Mouse (Mus musculus) heart, adult 18-20 months (tissue): ENCODE measurements around the gene Immp1l. TPM values are rescaled to one million over a fixed set of nuclear protein-coding genes. Genes with fewer than 3 reads are reported as not detected.

ENCODE experiments used
- DNase-seq, 2 experiments: peaks; one replicate each; pipeline ENCODE4 v3.0.0; 2021 to 2022; ENCODE audit warnings: mixed read lengths in 1 of 2
- long read RNA-seq, 2 experiments: library from polyadenylated mRNA; stranded (forward); transcript quantifications; one replicate each; pipeline ENCODE4 v2.0.0; 2021
- total RNA-seq, 2 experiments: library from RNA; stranded (reverse); gene quantifications; 2 replicates each; pipeline ENCODE4 v1.2.3; 2021

Immp1l gene
- 10 to 100 TPM; 99.3 to 100.0 TPM for total RNA-seq
- long read RNA-seq, experiment 1, transcript Immp1l-201 (7 exons, 955 nt): major isoform, 101 of 112 reads
- long read RNA-seq, experiment 1, partial matches to known transcripts: 2 of 112 reads
- long read RNA-seq, experiment 1, other reads (novel, unspliced or antisense): 9 of 112 reads
- long read RNA-seq, experiment 2, transcript Immp1l-201 (7 exons, 955 nt): major isoform, 92 of 97 reads
- long read RNA-seq, experiment 2, partial matches to known transcripts: 2 of 97 reads
- long read RNA-seq, experiment 2, other reads (novel, unspliced or antisense): 3 of 97 reads

DNA sequence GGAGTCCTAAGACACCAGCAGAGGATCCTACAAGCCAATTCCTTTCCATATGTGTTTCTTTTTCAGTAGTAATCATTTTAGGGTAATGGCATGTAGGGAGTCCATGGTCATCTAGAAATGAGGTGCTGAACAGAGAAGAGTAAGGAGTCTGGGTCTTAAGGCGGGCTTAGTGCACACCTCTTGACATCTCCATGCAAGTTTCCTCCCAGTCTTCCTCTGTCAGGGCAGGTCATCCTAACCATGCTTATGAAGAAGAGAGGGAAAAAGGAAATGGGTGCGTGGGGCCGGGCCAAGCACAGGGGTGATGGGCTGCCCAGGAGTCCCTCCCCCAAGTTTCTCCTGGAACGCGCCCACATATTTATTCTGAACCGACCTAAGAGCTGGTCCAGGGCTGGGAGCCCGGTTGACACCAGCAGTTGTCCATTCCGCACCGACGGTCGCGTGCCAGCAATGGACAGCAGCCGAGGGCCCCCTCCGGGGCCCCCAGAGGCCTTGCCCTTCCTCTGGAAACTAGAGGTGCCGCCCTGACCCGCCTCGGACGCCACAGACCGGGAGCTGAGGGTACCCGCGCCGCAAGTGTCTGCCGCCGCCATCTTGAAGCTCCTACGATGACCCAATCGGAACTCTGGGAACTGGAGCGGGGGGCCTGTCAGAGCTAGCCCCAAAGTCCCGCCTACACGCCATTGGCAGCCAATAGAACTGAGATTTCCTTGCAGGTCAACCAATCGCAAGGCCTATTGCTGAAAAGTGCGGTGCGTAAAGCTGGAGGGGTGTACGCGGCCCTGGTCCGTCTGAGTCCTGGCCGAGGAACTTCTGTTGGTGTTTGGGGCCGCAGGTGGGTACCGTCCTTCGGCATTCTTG lies at the start of gene Immp1l, which contains the start of gene Elp4:
Immp1l (plus strand) TSS at position 743 of the 861 bp plus-strand sequence.
Elp4 (minus strand) TSS at position 669 of the 861 bp plus-strand sequence.
- peak; percentile 99 for DNase-seq

DNA sequence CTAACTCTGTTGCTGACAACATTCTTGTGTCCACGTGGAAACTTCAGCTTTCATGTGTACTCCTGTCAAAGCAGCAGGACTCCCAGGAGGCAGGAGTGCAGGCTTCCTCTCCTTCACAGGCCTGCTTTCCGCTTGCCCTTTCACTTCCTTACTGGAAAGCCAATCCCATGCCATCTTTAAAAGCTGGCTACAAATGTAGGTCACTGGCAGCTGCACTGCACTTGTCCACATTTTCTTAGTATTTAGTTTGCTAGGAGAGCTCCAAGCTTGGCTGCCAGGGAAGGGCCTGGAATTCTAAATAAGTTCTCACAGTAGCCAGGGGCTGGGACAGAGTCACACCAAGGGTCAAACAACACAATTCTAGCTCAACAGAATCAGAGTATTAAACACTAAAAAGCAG lies 49.7 kb upstream of the Immp1l start:
- DNase-seq: peak; percentile 44 to 58

DNA sequence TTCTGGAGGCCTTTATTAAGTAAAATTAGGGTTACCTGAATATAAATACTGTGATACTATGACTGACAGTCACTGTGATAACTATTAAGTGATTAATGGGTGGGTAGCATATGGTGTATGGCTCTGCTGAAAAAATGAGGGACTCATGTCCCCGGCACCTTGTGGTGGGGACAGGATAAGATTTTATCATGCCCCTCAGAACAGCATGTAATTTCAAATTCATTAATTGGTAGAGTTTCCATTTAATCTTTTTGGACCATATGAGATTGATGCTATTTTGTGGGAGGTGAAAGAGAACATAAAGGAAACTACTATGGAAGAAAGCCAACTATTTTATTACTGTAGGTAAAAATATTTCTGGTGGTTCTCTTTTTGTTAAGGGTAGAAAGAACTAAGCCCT lies 31.0 kb upstream of the Immp1l start:
- no peak for DNase-seq

DNA sequence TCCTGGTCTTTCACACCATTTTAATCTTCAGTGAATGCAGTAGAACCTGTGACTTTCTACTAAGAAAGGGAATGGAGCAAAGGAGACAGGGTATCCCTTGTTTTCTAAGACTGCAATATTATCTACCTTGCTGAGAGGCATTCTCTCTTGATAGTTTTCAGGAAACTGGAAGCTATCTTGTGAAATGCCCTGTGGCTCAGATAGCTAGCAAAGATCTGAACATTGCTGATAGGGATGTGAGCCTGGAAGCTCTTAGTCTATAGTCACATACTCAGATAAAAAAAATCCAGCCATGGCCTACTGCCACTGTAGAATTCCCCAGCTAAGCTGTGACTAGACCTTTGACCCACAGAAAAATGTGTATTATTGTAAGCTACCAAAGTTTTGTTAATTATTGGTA lies 13.6 kb upstream of the Immp1l start:
- DNase-seq: no peak

DNA sequence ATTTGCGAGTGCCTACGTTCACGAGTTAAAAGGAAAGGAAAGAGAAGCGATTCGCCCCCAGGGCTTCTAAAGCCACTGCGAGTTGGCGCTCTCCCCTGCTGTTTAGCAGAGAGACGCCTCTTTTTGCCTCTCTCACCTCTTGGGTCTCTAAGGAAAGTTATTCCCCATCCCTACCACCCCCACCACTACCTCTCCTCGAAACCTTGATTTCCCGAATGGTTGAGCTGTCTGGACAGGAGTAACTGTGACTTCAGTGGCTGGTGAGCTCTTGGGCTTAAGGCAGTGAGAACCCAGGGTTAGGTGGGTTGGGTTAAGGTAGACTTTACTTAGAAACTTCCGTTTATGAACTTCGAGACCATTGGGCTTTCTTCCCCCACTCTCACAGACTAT lies 314 bp downstream of the Immp1l start:
- no peak for DNase-seq

DNA sequence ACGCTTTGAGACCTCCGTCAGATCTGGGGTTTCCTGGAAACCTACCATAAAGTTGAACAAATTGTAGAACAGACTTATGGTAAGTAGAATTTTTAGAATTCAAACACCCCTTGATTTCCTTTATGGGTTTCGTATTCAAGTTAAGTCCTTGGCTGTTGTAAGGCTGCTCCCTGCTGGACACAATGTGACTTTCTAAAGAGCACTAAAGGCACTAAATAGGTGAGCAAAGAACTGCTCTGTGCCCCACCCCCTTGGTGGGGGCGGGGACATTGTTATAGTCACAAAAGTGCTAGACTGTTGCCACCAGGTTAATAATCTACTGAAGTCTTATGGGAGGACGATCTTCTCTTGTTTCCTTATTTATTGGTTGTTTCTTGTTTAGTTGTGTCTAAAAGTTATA lies 3.9 kb downstream of the Immp1l start:
- peak in 1 of 2 experiments; percentile 15 for DNase-seq

DNA sequence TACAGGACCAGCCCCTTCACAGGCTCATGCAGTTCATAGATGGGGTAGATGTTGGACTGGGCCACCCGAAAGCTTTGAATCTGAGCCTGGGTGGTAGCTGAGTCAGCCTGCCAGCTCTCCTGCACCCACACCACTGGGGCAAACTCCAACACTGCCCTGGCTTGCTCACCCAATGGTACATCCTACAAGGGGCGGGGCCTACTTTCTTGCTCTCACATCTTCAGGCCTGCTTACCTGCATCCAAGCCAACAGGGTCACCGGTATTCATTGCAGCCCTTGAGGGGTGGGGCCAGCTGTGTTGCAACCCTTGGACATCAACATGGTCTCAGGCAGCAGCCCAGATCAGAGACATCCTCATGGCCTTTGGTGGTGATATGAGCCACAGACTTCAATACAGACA lies 6.2 kb downstream of the Immp1l start:
- no peak for DNase-seq

DNA sequence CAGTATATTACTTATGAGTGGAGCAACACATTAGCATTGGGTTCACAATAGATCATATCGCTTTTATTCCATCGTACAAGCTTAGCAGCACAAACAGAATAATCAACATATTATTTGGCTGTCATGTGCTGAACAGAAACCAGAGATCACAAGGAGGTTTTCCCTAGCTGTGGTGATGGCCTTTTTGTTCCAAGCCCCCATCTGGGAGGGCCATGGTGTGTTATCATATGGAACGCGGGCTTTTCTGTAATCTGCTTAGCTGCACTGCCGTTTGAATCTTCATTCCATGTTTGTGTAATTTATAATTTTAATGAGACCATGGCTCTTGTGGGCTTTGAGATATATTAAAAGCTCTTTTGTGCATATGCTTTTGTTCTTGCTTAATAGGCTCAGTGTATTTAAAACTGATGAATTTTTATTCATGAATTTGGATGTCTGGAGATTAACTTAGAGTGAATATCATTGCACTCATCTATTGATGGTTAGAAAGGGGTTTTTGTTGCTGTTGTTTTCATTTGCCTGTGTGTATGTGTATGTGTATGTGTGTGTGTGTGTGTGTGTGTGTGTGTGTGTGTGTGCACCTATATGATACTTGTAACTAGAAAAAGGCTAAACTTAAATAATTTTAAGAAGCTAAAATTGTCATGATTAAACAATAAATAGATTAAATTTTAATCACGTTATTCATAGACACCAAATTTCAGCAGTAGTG lies 9.4 kb downstream of the Immp1l start:
- no peak for DNase-seq

DNA sequence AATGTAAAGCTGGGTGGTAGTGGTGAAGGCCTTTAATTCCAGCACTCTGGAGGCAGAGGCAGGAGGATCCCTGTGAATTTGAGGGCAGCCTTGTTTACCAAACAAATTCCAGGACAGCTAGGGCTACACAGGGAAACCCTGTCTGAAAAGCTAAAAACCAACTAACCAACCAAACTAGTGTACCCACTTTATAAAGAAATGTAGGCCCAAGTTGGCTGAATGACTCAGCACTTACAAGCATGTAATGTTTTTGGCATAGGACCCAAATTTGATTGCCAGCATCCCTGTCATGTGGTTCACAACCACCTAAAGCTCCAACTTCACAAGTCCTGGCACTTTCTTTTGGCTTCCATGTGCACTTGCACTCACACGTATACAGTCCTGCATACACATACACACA lies 12.2 kb downstream of the Immp1l start:
- DNase-seq: peak; percentile 9 to 13

DNA sequence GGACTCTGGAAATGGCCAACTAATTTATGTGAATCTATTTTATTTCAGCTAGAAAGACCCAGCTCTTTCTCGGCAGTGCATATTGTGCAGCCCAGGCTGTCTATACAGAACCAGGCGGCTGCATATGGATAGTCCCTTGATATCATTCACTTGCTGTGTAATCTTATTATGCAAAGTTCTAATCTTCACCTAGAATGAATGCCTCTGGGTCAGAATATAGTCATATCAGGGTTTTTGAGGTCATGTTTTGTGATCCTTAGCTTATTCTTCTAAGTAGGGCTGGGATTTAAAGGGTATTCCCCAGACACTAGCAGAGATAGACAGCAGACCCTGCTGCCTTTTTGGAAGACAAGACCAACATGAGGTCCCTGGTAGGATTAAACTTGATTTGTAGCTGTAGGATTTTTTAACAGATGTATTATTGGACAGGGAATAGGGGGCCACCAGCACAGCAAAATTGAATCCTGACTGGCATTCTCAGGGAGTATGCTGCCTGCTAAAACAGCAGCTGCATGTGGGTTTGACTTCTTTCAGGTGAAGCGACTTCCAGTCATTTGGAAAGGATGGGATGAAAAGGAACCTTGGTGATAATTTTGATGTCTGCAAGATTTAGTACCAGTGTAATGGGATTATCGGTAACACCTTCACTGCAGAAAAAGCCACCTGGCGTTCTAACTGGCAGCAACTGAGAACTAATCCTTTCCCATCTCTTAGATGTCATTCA lies 13.3 kb downstream of the Immp1l start:
- no peak for DNase-seq

DNA sequence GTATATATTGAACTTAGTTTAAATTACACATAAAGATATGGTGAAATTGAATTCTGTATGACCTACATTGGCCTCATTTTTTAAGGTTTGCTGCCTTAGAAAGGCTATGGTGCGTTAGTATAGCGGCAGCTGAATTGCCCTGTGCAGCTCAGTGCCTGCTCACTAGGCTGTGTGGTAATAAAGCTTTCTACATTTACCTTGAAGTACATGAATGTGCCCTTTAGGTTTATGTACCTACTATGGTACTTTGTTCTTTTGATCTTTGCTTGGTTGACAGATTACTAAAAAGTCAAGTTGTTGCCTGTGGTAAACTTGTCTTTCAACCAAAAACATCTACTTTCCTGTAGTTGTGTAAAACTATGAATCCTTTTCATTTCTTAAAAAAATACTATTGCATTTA lies 45.7 kb downstream of the Immp1l start:
- no peak for DNase-seq

DNA sequence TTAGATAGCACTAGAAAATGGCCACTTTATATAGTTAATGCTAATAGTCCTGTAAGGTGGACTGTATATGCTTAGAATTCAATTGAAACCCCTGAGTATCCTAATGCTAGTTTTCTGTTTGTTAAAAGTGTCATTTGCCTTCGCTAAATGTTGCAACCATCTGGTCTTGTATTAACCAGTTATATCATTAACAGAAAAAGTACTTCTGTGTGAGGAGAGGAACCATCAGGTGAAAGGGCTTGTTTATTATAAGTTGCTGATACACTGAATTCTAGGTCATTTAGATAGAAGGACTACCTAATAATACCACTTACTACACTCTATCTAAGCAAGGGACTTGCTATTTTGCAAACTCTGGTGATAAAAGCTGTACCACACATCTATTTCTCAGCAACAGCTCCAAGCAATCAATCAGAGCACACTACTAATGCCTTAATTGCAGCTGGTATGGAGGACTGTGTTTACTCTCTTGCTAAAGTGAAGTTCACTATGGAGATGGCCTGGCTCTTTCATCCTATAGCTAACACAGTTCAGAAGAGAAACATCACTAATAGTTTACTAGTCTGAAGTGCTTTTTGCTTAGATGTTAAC lies 47.0 kb downstream of the Immp1l start:
- DNase-seq: no peak

DNA sequence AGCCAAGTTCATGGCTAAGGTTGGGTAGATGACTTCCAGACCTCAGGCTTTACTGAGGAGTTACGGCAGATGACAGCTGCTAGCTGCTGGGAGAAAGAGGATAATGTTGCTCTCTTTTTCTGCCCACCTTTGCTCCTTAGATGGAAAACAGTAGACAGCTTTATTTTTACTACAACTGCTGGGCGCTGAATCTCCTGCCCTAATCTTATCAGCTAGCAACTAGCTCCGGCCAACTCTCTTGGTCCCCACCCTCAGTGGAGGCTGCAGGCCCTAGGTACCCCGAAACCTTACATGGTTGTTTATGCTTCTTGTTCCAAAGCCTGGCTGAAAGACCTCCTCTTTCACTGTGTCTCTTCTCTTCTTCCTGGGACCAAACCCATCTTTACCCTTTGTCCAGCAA lies 49.4 kb downstream of the Immp1l start:
- DNase-seq: no peak

DNA sequence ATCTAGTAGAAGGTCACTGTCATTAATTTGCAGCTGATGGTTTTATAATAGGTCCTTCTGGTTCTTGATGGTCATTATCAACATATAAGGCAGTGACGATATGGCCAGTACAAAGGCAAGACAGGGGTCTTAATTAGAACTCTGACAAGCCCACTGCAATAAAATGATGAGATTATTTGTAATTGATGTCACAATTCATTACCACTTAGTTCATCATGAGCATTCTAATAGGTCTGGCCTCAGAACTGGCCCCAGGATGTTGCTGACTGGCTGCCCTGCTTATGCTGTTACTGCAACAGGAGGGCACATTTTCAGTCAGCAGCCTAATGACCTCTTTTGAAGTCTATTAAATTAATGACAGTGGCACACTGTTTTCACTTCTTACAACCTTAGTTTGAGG lies 59.0 kb downstream of the Immp1l start:
- DNase-seq: no peak

DNA sequence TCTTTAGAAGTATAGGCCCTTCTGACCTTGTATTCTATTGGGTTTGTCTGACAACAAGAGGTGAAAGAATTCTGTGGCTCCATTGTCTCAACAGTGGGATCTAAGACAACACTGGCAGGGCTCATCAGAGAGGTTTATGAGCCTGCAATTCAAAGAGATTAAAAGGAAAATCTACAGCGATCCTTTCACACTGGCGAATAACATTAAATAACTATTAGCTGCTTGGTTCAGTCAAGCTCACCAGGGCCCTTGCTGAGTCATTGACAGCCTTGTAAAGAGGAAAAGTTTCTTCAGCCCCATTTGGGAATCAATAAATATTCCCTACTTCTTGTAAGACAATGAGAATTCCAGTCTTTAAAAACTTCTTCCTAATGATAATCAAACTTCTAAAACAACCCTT lies 69.5 kb downstream of the Immp1l start:
- DNase-seq: no peak

DNA sequence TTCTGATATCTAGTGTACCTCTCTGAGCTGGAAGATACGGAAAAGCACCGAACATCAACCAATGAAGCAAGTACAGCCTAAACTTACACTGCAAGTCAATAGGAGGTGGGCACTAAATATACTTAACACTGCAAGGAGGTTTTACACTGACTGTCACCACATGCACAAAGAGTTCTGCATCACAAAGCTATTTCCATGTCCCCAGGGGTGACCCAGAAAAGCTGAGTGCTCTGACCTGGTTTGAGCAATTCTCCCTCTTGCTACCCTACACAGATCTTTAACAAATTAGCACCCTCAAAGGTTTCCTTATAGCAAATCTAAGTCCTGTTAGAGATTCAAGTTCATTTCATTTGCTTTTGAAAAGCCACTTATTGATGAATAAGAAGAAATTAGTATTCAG lies 73.6 kb downstream of the Immp1l start:
- peak in 1 of 2 experiments; percentile 2 for DNase-seq

DNA sequence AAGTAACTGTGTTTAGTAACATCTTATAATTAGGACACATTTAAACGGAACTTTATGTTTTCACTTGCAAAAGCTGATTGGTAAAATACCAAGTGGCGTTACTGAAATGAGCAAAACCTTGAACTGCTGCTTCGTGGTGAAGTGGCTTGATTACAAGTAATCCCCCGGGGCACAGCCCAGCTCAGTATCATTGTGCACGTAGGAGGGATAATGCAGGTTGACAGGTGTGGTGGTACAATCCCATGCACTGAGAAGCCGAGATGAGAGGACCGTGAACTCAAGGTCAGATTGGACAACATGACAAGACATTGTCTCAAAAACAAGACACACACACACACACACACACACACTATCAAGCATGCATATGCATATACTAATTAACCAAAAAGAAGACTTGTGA lies 80.8 kb downstream of the Immp1l start:
- DNase-seq: no peak

DNA sequence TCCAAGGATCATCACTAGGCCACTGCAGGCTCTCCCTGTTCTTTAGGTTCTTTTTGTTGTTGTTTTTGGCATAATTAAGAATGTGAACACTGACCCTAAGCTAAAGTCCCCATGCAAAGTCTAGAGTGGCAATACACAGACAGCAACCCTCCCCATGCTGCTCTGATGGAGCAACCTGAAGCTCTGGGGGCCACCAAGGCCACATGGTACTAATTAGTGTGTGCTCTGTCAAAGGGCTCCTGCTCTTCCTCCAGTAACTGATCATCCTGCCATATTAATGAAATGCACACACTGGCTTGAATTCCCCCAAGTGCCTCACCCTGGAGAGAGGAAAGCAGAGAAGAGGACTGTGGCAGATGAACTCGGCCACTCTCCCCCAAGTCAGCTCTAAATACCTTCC lies 82.7 kb downstream of the Immp1l start:
- no peak for DNase-seq

DNA sequence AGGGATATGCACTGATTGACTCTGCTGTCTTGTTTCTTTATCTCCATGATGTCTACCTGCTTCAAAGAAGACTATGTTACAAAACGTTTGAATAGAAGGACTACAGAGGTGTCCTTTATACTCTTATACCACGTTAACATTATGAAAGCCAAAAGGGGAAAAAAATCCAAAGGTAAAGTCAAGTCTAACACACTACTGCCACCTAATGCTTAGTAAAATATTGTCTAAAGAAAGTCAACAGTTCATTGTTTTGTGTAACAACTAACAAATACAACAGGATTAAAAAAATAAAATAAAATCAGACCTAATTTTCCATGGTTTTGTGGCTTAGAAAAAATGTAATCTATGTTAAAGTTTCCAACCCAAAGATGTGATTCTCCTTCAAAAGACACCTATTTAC lies 83.6 kb downstream of the Immp1l start:
- DNase-seq: no peak

DNA sequence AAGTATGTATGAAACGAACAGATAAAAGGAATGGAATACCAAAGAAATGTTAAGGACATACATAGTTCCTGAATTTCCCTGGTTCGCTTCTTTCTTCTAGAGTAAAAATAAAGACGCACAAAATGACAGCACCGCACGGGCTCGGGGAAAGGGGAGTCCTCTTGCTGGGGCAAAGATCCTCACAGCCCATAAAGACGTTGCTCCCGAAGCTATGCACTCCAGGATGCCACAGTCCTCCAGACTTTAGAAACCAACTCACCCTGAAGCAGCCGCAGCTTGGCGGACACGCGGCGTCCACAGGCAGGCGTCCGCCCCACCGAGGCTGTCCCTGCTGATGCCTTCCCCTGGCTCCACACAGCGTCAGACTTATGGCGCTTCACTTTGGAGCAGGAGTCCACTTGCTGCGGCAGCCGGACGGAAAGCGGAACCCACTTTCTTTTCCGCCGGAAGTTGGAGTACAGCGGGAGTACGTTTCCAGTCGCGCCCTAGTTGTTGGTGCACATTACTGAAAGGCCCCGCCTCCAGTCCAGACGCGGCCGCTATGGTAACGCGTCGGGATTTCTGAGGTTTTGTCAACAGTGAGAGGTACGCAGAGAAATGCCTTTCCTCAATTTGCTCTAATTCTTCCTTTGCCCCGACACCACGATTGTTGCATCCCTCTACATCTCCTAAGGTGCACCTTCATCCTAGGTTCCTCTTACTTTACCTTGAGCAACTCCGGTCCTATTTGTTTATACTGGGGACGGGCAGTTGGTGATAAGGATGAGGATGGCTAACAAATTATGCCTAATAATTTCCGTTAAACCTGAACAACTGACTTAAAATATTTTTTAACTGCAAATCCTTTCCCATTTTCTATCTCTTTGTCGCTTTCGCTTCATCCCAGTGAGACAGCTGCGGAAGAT lies 98.6 kb downstream of the Immp1l start, which contains the start of gene Dnajc24:
Dnajc24 (minus strand) TSS at position 715 of the 905 bp plus-strand sequence.
- DNase-seq: peak; percentile 91 to 92

DNA sequence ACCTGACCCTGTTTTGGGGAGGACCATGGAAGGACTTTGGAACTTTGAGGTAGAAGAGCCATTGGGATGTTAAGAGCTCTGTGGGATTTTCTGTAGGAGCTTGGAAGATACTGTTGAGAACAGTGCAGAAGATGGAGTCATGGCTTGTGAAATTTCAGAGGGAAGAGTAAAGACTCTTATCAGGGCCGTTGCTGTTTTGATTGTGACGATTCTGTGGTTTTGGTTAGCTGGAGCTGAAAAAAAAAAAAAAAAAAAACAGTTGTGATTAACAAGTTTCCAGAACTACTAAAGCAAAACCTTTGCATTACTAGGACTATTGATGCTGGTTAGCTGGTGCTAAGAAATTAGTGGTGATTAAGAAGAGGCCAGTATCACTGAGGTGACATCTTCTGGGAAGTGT lies 104.0 kb downstream of the Immp1l start:
- no peak for DNase-seq
